8 mouse cellular contexts compared by ENCODE assay signal in the genomic region with DNA sequence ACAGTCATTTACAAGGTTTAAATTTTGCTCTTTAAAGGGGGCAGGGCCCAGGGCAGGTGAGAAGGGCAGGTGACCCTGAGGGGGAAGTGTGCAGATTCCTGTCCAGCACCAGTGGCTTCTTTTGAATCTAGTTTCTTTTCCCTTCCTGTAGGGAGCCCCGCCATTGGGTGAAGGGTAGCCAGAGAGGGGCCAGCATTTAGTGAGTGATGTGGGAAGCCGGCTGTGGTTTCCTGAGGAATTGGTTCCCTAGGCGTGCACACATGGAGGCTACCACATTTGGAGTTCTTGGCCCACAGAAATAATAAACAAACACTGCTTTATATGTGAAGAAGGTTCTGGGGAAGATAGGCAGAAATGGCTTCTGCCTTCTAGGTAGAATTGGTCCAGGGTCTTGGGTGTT. TPM values are rescaled to one million over a fixed set of nuclear protein-coding genes. Genes with fewer than 3 reads are reported as not detected.
DNase-seq lines count a peak whose midpoint lies in the region; ATAC-seq and TF ChIP-seq lines count a peak whose summit lies in the region.

No protein-coding gene starts in this region.

- peaks cover 19% of the 10 kb centered on the region for H3K36me3 ChIP-seq in lung, embryonic 15.5 days
- no peaks in the 10 kb centered on the region for H3K36me3 ChIP-seq in lung, postnatal 0 days (ENCODE audit: insufficient read depth, low read length)
- H3K36me3 ChIP-seq in liver, embryonic 13.5 days = 0 out of 2 replicates have a peak, but pooled peaks cover 13% of the 10 kb centered on the region
- 0 out of 2 replicates have a peak, but pooled peaks cover 3% of the 10 kb centered on the region for H3K36me3 ChIP-seq in stomach, embryonic 16.5 days (ENCODE audit: control insufficient read depth, insufficient read depth, low read length)

- no peak for ATAC-seq in lung, embryonic 15.5 days (ENCODE audit: borderline replicate concordance, extremely low read depth, low FRiP score, low TSS enrichment)
- ATAC-seq in lung, postnatal 0 days = no peak
- 0 out of 2 replicates have a peak, but pooled peaks have one; percentile 4 for ATAC-seq in granulocyte monocyte progenitor cell, adult 5-6 weeks (replicated peaks; ENCODE audit: poor library complexity, severe bottlenecking)
- ATAC-seq in liver, embryonic 13.5 days (ENCODE audit: low read depth) = no peak
- ATAC-seq in stomach, embryonic 16.5 days (ENCODE audit: insufficient read depth, low FRiP score) = no peak
- no peak for ATAC-seq in activated CD4-positive, CD25-positive, alpha-beta regulatory T cell, adult 4 months

- peaks cover 77% of the 10 kb centered on the region for H3K4me1 ChIP-seq in lung, embryonic 15.5 days
- H3K4me1 ChIP-seq in lung, postnatal 0 days (ENCODE audit: insufficient read depth, low read depth, low read length) = peaks cover 31% of the 10 kb centered on the region
- H3K4me1 ChIP-seq in liver, embryonic 13.5 days (replicated peaks) = peaks cover 99% of the 10 kb centered on the region
- peaks cover 69% of the 10 kb centered on the region for H3K4me1 ChIP-seq in stomach, embryonic 16.5 days (ENCODE audit: control insufficient read depth, insufficient read depth, low read length)

- 42% methylated on average over 3 of the region's 3 CpGs for WGBS in lung, embryonic 15.5 days
- 75% methylated on average over 3 of the region's 3 CpGs for WGBS in lung, postnatal 0 days
- WGBS in liver, embryonic 13.5 days (ENCODE audit: insufficient replicate concordance) = 57% methylated on average over 3 of the region's 3 CpGs
- 31% methylated on average over 3 of the region's 3 CpGs for WGBS in stomach, embryonic 16.5 days

- H3K9me3 ChIP-seq in lung, embryonic 15.5 days = no peaks in the 10 kb centered on the region
- H3K9me3 ChIP-seq in lung, postnatal 0 days (ENCODE audit: low read length) = no peaks in the 10 kb centered on the region
- no peaks in the 10 kb centered on the region for H3K9me3 ChIP-seq in liver, embryonic 13.5 days (replicated peaks)
- H3K9me3 ChIP-seq in stomach, embryonic 16.5 days (replicated peaks; ENCODE audit: control insufficient read depth, low read length) = no peaks in the 10 kb centered on the region

- H3K4me2 ChIP-seq in lung, embryonic 15.5 days = 0 out of 2 replicates have a peak overlapping the region, but pooled peaks have one; percentile 6
- H3K4me2 ChIP-seq in lung, postnatal 0 days (replicated peaks; ENCODE audit: low read depth, low read length) = no peak overlapping the region
- 0 out of 2 replicates have a peak overlapping the region, but pooled peaks have one; percentile 8 for H3K4me2 ChIP-seq in liver, embryonic 13.5 days
- H3K4me2 ChIP-seq in stomach, embryonic 16.5 days (ENCODE audit: low read depth, low read length) = peak overlapping the region; percentile 89

- H3K27me3 ChIP-seq in lung, embryonic 15.5 days = no peaks in the 10 kb centered on the region; the same call in 1 of the 2 replicates
- H3K27me3 ChIP-seq in lung, postnatal 0 days (replicated peaks; ENCODE audit: insufficient read depth, low read length) = no peaks in the 10 kb centered on the region
- peaks cover 52% of the 10 kb centered on the region for H3K27me3 ChIP-seq in liver, embryonic 13.5 days
- no peaks in the 10 kb centered on the region for H3K27me3 ChIP-seq in stomach, embryonic 16.5 days (ENCODE audit: control insufficient read depth, insufficient read depth, low read length)

- no peak for DNase-seq in lung, postnatal 0 days (ENCODE audit: low spot score)
- DNase-seq in liver, embryonic 13.5 days = no peak
- DNase-seq in ovary, postnatal 10 days (ENCODE audit: low spot score) = no peak
- DNase-seq in heart, postnatal 4 days = no peak

- no peak for TF ChIP-seq EP300 in lung, postnatal 0 days (IDR thresholded peaks at IDR 0.05)

- no peak overlapping the region for H3K9ac ChIP-seq in lung, embryonic 15.5 days
- H3K9ac ChIP-seq in lung, postnatal 0 days (replicated peaks; ENCODE audit: low read depth) = no peak overlapping the region
- no peak overlapping the region for H3K9ac ChIP-seq in liver, embryonic 13.5 days
- H3K9ac ChIP-seq in stomach, embryonic 16.5 days (ENCODE audit: low read length) = no peak overlapping the region

- H3K4me3 ChIP-seq in lung, embryonic 15.5 days = no peak overlapping the region
- H3K4me3 ChIP-seq in lung, postnatal 0 days (ENCODE audit: low read depth, low read length) = no peak overlapping the region
- no peak overlapping the region for H3K4me3 ChIP-seq in liver, embryonic 13.5 days (replicated peaks)
- H3K4me3 ChIP-seq in stomach, embryonic 16.5 days (replicated peaks; ENCODE audit: low read length) = peak overlapping the region; percentile 32

- no peak for TF ChIP-seq CTCF in lung, postnatal 0 days (IDR thresholded peaks at IDR 0.05)

- no peak overlapping the region for H3K27ac ChIP-seq in lung, embryonic 15.5 days
- H3K27ac ChIP-seq in lung, postnatal 0 days (ENCODE audit: low read length) = no peak overlapping the region
- H3K27ac ChIP-seq in liver, embryonic 13.5 days = no peak overlapping the region
- H3K27ac ChIP-seq in stomach, embryonic 16.5 days (ENCODE audit: low read length) = peak overlapping the region; percentile 69

RNA-seq across cellular contexts. Expression of a gene that starts 4.5 kb away (rescaled TPM):
- polyA plus RNA-seq in lung, embryonic 15.5 days (2015; fragmentation: Nextera tagmentation; extraction: Ambion mirVana) = 25.2 and 27.1 TPM in 2 replicates
- polyA plus RNA-seq in lung, postnatal 0 days (2015; fragmentation: Nextera tagmentation; extraction: Ambion mirVana) = 16.2 and 16.3 TPM in 2 replicates
- 83.8 and 91.4 TPM in 2 replicates for total RNA-seq in granulocyte monocyte progenitor cell, adult 5-6 weeks (2014; fragmentation: Nextera tagmentation)
- 34.6 and 40.9 TPM in 2 replicates for total RNA-seq in granulocyte monocyte progenitor cell, adult 5-6 weeks (2017)
- 3.7 and 3.8 TPM in 2 replicates for polyA plus RNA-seq in liver, embryonic 13.5 days (2015; fragmentation: Nextera tagmentation; extraction: Ambion mirVana)
- 20.2 and 21.4 TPM in 2 replicates for polyA plus RNA-seq in stomach, embryonic 16.5 days (2015; fragmentation: Nextera tagmentation; extraction: Ambion mirVana)
- polyA plus RNA-seq in activated CD4-positive, CD25-positive, alpha-beta regulatory T cell, adult 4 months (2017; shearing (Covaris generic)) = 10 to 100 TPM; 20.4 to 21.1 TPM
- total RNA-seq in heart, postnatal 4 days (2021) = 10 to 100 TPM; 23.2 to 27.9 TPM
